Mouse (Mus musculus): ENCODE measurements around the gene Crlf3. TPM values are rescaled to one million over a fixed set of nuclear protein-coding genes. Genes with fewer than 3 reads are reported as not detected.
"Not testable (repeated sequence)": the region's sequence is repeated elsewhere in the genome, so short reads cannot be mapped to it uniquely, and the experiment has no call there.

Gene Crlf3
- polyA plus RNA-seq, 1 experiment from 2014 or later = 13.2 TPM

DNA sequence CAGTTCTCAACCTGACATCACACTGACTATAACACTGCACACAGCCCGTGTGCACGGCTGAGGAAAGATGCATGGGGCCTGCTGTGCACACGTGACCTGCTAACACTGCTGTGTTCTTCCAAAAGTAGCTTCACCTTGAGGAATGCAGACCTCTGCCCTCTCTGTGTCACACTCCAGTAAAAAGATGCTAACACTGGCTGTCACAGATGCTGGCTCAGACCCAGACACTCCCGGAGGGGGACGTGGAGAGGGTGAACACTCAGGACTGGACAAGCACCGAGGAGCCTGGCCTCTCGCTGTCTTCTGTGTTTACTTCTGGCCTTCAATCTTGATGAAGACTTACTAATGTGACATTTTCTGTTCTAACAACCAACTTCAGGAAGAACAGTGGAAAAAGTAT is 33.9 kb downstream of the Crlf3 start:
- Histone ChIP-seq H3K4me1 (replicated peaks; ENCODE audit: control insufficient read depth, insufficient read depth) (no peaks in the 10 kb centered on the region), H3K9me3 (ENCODE audit: control insufficient read depth, low read length) (no peaks in the 10 kb centered on the region), H3K4me2 (replicated peaks; ENCODE audit: low read depth) (no peak overlapping the region), H3K27me3 (ENCODE audit: control insufficient read depth, insufficient read depth, low read length) (no peaks in the 10 kb centered on the region), H3K36me3 (ENCODE audit: control insufficient read depth, insufficient read depth, low read length) (0 out of 2 replicates have a peak, but pooled peaks cover 5% of the 10 kb centered on the region), H3K4me3 (ENCODE audit: low read depth, low read length) (no peak overlapping the region), H3K9ac (ENCODE audit: low read length) (no peak overlapping the region), H3K27ac (replicated peaks) (no peak overlapping the region)
- DNase-seq (ENCODE audit: low spot score) = no peak
- 62% methylated on average over 7 of the region's 7 CpGs for WGBS
- ATAC-seq (ENCODE audit: low FRiP score, low TSS enrichment) = no peak
- TF ChIP-seq EP300 (optimal IDR thresholded peaks at IDR 0.05) (no peak), CTCF (IDR thresholded peaks at IDR 0.05; ENCODE audit: low read depth) (no peak)

DNA sequence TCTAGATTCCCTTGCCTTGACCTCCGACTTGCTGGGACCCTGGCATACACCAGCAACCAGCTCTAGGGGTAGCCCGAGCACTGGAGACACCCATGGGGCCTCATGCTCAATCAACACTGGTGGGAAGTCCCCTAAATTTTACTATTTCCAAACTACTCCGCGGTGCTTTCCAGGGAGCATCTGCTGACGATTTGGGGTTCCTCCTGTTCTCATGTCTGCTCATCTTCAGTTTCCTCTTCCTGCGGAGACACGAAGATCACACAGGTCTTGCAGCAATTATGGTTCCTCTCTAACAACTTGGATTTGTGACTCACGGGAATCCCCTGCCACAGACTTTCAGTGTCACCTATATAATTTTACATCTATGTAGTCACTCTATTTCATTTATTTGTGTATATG is 37.4 kb downstream of the Crlf3 start:
- Histone ChIP-seq H3K4me1 (replicated peaks; ENCODE audit: control insufficient read depth, insufficient read depth) (no peaks in the 10 kb centered on the region), H3K36me3 (ENCODE audit: control insufficient read depth, insufficient read depth, low read length) (0 out of 2 replicates have a peak, but pooled peaks cover 5% of the 10 kb centered on the region), H3K4me3 (ENCODE audit: low read depth, low read length) (no peak overlapping the region), H3K27me3 (ENCODE audit: control insufficient read depth, insufficient read depth, low read length) (no peaks in the 10 kb centered on the region), H3K27ac (replicated peaks) (no peak overlapping the region), H3K9me3 (ENCODE audit: control insufficient read depth, low read length) (no peaks in the 10 kb centered on the region), H3K4me2 (replicated peaks; ENCODE audit: low read depth) (no peak overlapping the region), H3K9ac (ENCODE audit: low read length) (no peak overlapping the region)
- ATAC-seq (ENCODE audit: low FRiP score, low TSS enrichment) = no peak
- TF ChIP-seq CTCF (IDR thresholded peaks at IDR 0.05; ENCODE audit: low read depth) = no peak
- WGBS = 88% methylated on average over 8 of the region's 8 CpGs
- DNase-seq (ENCODE audit: low spot score) = no peak

DNA sequence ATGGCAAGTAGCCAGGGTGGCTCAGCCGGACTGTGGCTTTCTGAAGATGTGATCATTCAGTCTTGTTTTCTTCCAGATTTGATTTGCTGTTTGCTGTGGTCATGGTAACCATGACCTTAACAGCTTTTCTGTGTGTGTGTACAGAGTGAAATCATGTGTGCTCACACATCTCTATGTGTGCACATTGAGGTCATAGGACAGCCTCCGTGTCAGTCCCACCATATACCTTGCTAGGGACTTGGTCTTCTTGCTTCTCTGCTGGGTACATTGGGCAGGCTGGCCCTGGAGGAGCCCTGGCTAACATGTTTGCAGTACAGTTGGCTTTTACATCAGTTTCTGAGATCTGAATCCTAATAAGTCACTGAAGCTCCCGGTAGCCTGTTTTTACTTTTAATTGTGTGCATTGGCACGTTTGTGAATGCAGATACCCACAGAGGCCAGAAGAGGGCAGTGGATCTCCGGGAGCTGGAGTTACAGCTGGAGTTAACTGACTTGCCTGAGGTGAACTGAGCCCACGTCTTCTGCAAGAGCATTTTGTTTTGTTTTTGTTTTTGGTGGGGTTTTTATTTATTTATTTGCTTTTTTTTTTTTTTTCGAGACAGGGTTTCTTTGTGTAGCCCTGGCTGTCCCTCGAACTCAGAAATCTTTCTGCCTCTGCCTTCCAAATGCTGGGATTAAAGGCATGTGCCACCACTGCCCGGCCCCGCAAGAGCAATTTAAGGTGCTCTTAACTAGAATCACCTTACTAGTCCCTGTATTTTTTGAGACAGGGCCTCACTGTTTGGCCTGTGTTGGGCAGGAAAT is 38.0 kb downstream of the Crlf3 start:
- no peaks in the 10 kb centered on the region for H3K9me3 ChIP-seq (ENCODE audit: control insufficient read depth, low read length)
- peak; percentile 47 for DNase-seq (ENCODE audit: low spot score)
- no peaks in the 10 kb centered on the region for H3K27me3 ChIP-seq (ENCODE audit: control insufficient read depth, insufficient read depth, low read length)
- no peak for TF ChIP-seq EP300 (optimal IDR thresholded peaks at IDR 0.05)
- peak; percentile 83 for TF ChIP-seq CTCF (IDR thresholded peaks at IDR 0.05; ENCODE audit: low read depth)
- H3K4me1 ChIP-seq (replicated peaks; ENCODE audit: control insufficient read depth, insufficient read depth) = no peaks in the 10 kb centered on the region
- peak; percentile 70; the same call in 1 of the 2 replicates for ATAC-seq (ENCODE audit: low FRiP score, low TSS enrichment)
- no peak overlapping the region for H3K4me2 ChIP-seq (replicated peaks; ENCODE audit: low read depth)
- H3K27ac ChIP-seq (replicated peaks) = no peak overlapping the region
- no peak overlapping the region for H3K9ac ChIP-seq (ENCODE audit: low read length)
- H3K36me3 ChIP-seq (ENCODE audit: control insufficient read depth, insufficient read depth, low read length) = no peaks in the 10 kb centered on the region
- WGBS = 56% methylated on average over 10 of the region's 10 CpGs
- no peak overlapping the region for H3K4me3 ChIP-seq (ENCODE audit: low read depth, low read length)

DNA sequence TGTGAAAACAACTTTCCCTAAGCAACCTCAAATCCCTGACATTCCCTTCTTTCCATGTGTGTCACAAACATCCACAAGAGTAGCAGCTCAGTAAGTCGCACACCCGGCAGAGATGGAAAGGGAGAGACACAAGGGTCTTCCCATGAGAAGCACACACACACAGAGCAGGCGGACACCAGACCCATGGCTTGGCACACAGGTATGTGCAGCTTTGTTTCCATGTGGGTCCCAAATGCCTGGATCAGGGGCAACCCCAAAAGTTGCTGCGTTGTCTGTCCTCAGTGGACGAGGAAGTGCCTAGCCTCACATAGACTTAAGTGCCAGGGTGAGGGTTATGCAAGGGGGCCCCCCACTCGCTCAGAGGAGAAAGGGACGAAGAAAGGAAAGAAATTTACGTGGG is 43.3 kb downstream of the Crlf3 start:
- H3K4me1 ChIP-seq (replicated peaks; ENCODE audit: control insufficient read depth, insufficient read depth) = no peaks in the 10 kb centered on the region
- no peak overlapping the region for H3K9ac ChIP-seq (ENCODE audit: low read length)
- H3K27me3 ChIP-seq (ENCODE audit: control insufficient read depth, insufficient read depth, low read length) = no peaks in the 10 kb centered on the region
- 76% methylated on average over 8 of the region's 8 CpGs for WGBS
- no peak overlapping the region for H3K4me2 ChIP-seq (replicated peaks; ENCODE audit: low read depth)
- ATAC-seq (ENCODE audit: low FRiP score, low TSS enrichment) = no peak
- H3K9me3 ChIP-seq (ENCODE audit: control insufficient read depth, low read length) = no peaks in the 10 kb centered on the region
- DNase-seq (ENCODE audit: low spot score) = no peak
- no peak for TF ChIP-seq EP300 (optimal IDR thresholded peaks at IDR 0.05)
- no peak for TF ChIP-seq CTCF (IDR thresholded peaks at IDR 0.05; ENCODE audit: low read depth)
- H3K4me3 ChIP-seq (ENCODE audit: low read depth, low read length) = no peak overlapping the region
- peaks cover 4% of the 10 kb centered on the region; the same call in 1 of the 2 replicates for H3K36me3 ChIP-seq (ENCODE audit: control insufficient read depth, insufficient read depth, low read length)
- H3K27ac ChIP-seq (replicated peaks) = no peak overlapping the region

DNA sequence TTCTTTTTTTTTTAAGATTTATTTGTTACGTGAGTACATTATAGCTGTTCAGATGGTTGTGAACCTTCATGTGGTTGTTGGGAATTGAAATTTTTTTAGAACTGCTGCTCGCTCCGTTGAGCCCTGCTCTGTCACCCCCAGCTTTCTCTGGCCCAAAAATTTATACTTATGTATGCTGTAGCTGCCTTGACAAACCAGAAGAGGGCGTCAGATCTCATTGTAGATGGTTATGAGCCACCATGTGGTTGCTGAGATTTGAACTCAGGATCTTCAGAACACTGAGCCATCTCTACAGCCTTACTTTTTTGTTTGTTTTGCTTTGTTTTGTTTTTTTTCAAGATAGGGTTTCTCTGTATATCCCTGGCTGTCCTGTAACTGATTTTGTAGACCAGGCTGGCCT is 59.5 kb downstream of the Crlf3 start:
- TF ChIP-seq EP300 (optimal IDR thresholded peaks at IDR 0.05) (no peak), CTCF (IDR thresholded peaks at IDR 0.05; ENCODE audit: low read depth) (peak; percentile 6; the same call in 1 of the 2 replicates)
- whole genome bisulfite sequencing = 87% methylated on average over 4 of the region's 4 CpGs
- no peak overlapping the region for H3K4me3 ChIP-seq (ENCODE audit: low read depth, low read length)
- no peak for DNase-seq (ENCODE audit: low spot score)
- no peak overlapping the region for H3K9ac ChIP-seq (ENCODE audit: low read length)
- no peak overlapping the region for H3K4me2 ChIP-seq (replicated peaks; ENCODE audit: low read depth)
- no peak overlapping the region for H3K27ac ChIP-seq (replicated peaks)
- no peaks in the 10 kb centered on the region for H3K9me3 ChIP-seq (ENCODE audit: control insufficient read depth, low read length)
- H3K4me1 ChIP-seq (replicated peaks; ENCODE audit: control insufficient read depth, insufficient read depth) = no peaks in the 10 kb centered on the region
- H3K27me3 ChIP-seq (ENCODE audit: control insufficient read depth, insufficient read depth, low read length) = no peaks in the 10 kb centered on the region
- no peak for ATAC-seq (ENCODE audit: low FRiP score, low TSS enrichment)
- H3K36me3 ChIP-seq (ENCODE audit: control insufficient read depth, insufficient read depth, low read length) = peaks cover 11% of the 10 kb centered on the region; the same call in 1 of the 2 replicates

DNA sequence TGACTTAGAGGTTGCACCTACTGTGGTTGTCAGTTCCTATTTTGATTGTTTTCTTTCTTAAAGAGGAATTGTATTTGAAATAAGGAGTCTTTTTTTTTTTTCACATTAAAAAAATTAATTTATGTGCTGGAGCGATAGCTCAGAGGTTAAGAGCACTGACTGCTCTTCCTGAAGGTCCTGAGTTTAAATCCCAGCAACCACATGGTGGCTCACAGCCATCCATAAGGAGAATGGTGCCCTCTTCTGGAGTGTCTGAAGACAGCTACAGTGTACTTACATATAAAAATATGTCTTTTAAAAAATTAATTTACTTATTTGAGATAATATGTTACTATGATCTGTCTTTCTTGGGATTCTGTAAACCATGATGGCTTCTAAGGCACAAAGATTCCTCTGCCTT is 61.0 kb downstream of the Crlf3 start:
- no peak overlapping the region for H3K9ac ChIP-seq (ENCODE audit: low read length)
- H3K4me2 ChIP-seq (replicated peaks; ENCODE audit: low read depth) = no peak overlapping the region
- no peaks in the 10 kb centered on the region for H3K4me1 ChIP-seq (replicated peaks; ENCODE audit: control insufficient read depth, insufficient read depth)
- WGBS = 74% methylated on average over 1 of the region's 1 CpGs
- H3K4me3 ChIP-seq (ENCODE audit: low read depth, low read length) = no peak overlapping the region
- TF ChIP-seq CTCF (IDR thresholded peaks at IDR 0.05; ENCODE audit: low read depth) = peak; percentile 52
- no peak for TF ChIP-seq EP300 (optimal IDR thresholded peaks at IDR 0.05)
- H3K27ac ChIP-seq (replicated peaks) = no peak overlapping the region
- no peak for DNase-seq (ENCODE audit: low spot score)
- no peaks in the 10 kb centered on the region for H3K27me3 ChIP-seq (ENCODE audit: control insufficient read depth, insufficient read depth, low read length)
- ATAC-seq (ENCODE audit: low FRiP score, low TSS enrichment) = no peak
- no peaks in the 10 kb centered on the region for H3K9me3 ChIP-seq (ENCODE audit: control insufficient read depth, low read length)
- peaks cover 8% of the 10 kb centered on the region; the same call in 1 of the 2 replicates for H3K36me3 ChIP-seq (ENCODE audit: control insufficient read depth, insufficient read depth, low read length)

DNA sequence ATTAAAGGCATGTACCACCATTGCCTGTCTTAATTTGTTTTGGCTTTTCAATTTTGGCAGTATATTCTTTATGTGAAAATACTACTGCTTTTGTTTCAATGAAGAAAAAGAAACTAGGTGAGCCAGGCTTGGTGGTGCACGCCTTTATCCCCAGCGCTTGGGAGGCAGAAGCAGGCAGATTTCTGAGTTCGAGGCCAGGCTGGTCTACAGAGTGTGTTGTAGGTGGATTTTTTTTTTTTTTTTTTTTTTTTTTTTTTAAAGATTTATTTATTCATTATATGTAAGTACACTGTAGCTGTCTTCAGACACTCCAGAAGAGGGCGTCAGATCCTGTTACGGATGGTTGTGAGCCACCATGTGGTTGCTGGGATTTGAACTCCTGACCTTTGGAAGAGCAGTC is 64.3 kb downstream of the Crlf3 start:
- not testable (repeated sequence) for H3K4me2 ChIP-seq (replicated peaks; ENCODE audit: low read depth); H3K4me3 ChIP-seq (ENCODE audit: low read depth, low read length); H3K4me1 ChIP-seq (replicated peaks; ENCODE audit: control insufficient read depth, insufficient read depth); H3K27me3 ChIP-seq (ENCODE audit: control insufficient read depth, insufficient read depth, low read length); H3K36me3 ChIP-seq (ENCODE audit: control insufficient read depth, insufficient read depth, low read length); ATAC-seq (ENCODE audit: low FRiP score, low TSS enrichment); DNase-seq (ENCODE audit: low spot score); H3K9me3 ChIP-seq (ENCODE audit: control insufficient read depth, low read length); H3K9ac ChIP-seq (ENCODE audit: low read length); H3K27ac ChIP-seq (replicated peaks)
- 100% methylated on average over 3 of the region's 5 CpGs for WGBS
